Mouse (Mus musculus): ENCODE data around the gene H2-Ob.

H2-Ob gene

DNA sequence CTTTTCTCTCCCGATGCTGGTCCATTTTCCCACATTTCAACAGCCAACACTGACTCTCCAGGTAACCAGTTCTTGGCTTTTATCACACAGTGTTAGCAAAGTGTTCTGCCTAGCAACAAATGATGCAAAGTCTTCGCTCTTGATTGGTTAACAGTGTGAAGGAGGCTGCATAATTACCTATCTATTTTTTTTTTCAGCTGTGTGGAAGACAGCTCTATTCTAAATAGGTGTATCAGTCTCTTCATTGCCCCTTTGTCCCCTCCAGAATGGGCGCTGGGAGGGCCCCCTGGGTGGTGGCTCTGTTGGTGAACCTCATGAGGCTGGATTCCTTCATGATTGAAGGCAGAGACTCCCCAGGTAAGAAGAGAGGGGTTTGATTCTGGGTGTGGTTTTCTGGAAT is at the start of gene H2-Ob:
TSS of gene H2-Ob (plus strand) at position 198 of the 400 bp plus-strand sequence.
- no peak for DNase-seq

DNA sequence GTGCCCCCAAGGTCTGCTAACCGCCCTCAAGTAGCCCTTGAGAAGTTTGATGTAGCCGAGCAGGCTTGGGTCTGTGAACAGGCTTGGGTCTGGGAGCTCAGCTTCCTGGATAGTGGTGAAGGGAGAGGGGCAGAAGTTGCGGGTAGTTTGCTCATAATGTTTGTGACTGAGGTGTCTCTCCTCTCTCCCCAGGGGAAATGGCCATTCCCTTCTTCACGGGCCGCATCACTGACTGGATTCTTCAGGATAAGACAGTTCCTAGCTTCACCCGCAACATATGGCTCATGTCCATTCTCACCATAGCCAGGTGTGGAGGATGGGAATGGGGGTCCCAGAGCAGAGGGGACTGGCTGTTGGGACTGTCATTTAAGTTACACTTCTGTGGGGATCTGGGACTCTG is 49.7 kb upstream of the H2-Ob start:
- no peak for DNase-seq

DNA sequence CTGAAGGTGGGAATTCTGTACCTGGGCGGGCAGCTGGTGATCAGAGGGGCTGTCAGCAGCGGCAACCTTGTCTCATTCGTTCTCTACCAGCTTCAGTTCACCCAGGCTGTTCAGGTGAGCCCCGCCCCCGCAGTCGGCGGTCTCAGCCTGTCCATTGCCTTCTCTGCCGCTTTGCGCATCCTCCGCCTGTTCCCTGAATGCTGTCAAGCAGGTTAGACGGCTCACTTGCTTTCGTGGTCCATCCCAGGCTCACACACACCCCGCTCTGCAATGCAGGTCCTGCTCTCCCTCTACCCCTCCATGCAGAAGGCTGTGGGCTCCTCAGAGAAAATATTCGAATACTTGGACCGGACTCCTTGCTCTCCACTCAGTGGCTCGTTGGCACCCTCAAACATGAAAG is 45.9 kb upstream of the H2-Ob start:
- no peak for DNase-seq

DNA sequence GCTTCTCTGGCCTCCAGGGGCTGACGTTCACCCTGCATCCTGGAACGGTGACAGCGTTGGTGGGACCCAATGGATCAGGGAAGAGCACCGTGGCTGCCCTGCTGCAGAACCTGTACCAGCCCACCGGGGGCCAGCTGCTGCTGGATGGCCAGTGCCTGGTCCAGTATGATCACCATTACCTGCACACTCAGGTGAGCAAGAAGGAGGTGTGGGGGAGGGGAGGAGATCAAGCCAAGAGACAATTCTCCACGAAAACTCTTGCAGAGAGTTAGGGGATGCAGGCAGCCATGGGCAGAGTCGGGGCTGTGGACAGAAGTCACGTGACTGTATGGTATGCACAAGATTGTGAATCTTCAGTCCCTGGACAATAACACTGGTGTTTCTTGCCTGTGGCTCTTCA is 45.2 kb upstream of the H2-Ob start:
- DNase-seq, result no peak

DNA sequence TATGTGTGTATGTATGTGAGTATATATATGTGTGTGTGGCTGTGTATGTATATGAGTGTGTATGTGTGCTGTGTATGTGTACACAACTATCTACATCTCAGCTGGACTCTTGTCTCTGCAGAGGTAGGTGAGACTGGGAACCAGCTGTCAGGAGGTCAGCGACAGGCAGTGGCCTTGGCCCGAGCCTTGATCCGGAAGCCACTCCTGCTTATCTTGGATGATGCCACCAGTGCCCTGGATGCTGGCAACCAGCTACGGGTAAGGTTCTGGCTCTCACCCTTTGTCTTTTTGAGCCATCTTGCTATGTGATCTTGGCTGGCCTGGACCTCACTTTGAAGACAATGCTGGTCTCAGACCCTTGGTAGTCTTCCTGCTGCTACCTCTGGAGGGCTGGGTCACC is 44.0 kb upstream of the H2-Ob start:
- no peak for DNase-seq

DNA sequence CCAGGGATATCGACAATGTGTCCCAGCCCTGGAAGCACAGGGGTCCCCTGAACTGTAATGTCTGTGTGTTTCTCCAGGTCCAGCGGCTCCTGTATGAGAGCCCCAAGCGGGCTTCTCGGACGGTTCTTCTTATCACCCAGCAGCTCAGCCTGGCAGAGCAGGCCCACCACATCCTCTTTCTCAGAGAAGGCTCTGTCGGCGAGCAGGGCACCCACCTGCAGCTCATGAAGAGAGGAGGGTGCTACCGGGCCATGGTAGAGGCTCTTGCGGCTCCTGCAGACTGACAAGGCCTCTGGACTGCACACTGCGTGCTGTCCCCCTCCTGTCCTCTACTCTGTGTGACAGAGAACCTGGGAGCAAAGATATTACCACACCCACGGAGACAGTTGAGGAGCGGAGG is 42.2 kb upstream of the H2-Ob start:
- no peak for DNase-seq

DNA sequence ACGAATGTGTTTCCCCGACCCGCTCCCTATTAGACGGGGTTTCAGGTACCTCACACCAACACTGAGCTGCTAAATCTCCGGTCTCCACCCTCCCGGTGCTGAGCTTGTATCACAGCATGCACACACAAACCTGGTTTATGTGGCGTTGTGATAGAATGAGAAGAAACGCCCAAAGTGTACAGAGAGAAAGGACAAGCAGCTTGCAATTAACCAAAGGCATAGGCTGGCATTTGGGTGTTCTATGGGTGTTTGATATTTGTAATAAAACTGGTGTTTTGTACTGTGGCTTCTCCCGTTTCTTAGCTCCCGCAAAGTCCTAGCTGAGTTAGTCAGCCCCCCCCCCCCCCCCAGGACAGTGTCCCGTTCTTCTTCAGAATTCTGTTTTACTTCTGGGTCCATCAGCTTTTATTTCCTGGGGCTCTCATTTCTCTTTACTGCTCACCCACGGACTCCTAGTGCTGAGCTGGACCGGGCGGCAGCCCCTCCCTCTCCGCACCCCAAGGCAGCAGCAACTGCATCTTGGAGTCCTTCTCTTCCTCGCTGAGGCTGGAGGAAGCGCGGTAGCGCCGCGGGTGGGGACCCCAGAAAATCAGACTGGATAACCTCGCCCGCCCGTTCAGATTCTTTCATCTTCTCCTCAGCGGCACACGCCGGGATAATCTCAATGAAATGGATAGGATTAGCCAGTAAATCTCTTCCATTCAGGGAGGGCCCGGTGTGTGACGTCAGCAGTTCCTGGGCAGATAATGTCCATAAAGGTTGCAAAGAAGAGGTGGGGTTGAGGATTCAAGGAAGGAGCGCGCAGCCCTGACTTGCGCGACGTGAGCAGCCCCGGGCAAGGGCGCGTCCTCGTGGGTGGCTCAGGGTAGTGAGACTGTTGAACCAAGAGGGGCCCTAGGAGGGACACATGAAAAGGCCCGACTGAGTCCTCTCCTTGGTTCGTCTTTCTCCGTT is 41.5 kb upstream of the H2-Ob start, which contains the start of gene Psmb8:
TSS of gene Psmb8 (plus strand) at position 781 of the 954 bp plus-strand sequence.
- peak; percentile 78 for DNase-seq

DNA sequence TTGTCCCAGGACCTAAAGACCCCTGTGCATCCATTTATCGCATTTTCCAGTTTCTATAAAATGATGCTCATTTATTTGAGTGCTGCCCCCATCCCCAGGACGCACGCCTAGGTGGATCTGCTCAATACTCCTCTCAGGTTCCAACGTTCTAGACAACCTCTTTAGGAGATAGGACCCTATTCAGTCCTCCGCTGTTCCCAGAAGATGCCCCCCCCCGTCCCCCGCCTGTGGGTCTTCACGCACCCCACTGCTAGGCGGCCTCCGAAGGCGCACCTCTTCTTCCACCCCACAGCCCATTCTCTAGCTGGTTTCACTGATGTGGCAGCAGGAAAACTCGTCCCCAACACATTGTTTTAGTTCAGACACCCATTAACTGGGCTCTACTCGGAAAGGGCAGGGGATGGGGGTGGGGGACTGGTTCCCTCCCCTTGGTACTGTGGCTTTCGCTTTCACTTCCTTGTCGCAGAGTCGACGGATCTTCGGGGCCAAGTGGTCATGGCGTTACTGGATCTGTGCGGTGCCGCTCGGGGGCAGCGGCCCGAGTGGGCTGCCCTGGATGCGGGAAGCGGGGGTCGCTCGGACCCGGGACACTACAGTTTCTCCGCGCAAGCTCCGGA is 40.7 kb upstream of the H2-Ob start:
- no peak for DNase-seq

DNA sequence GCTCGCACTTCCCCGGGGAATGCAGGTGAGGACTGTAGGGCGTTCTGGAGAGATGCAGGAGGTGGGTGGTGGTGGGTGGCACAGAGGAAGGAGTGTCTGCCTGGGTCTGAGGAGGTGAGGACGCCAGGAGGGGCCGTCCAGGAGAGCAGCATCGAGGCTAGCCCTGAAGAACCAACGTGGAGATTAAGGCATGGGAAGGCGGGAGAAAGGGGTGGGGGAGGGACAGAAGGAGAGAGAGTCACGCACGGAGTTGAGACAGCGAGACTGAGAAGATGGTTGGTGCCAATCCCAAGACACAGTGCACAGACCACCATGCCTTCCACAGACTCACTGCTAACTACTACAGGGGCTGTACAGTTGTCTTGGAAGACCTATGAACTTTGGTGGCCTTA is 40.2 kb upstream of the H2-Ob start:
- no peak for DNase-seq

DNA sequence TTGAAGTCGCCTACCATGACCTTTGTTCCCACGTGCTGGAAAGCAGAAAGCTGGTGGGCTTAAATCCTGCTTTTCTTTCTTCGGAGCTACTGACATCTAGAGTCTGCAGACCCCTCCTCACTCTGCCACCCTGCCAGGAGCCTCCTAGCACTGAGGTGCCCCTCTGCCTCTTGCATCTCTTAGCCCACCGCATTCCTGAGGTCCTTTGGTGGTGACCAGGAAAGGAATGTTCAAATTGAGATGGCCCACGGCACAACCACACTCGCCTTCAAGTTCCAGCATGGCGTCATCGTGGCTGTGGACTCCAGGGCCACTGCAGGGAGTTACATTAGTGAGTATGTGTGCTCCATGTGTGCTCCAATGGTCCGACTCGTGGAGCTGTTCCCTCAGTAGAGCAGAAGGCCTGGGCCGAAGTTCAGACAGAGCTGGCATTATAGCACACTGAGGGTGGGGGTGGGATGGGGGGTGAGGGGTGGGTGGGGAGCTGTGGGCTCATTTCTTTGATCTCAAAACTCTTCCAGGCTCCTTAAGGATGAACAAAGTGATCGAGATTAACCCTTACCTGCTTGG is 39.6 kb upstream of the H2-Ob start:
- DNase-seq, result no peak

DNA sequence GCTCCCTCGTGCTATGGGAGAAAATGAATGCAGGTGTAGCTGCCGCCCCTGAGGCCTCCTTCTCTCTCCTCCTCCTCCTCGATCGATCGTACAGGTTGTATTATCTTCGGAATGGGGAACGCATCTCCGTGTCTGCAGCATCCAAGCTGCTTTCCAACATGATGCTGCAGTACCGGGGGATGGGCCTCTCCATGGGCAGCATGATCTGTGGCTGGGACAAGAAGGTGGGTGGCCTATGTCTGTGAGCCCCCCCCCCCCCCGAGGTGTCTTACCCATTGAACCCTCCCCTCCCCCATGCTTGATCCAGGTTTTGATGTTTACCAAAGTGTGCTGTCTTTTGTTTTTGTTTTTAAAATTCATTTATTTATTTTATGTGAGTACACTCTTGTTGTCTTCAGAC is 38.7 kb upstream of the H2-Ob start:
- DNase-seq, result no peak

DNA sequence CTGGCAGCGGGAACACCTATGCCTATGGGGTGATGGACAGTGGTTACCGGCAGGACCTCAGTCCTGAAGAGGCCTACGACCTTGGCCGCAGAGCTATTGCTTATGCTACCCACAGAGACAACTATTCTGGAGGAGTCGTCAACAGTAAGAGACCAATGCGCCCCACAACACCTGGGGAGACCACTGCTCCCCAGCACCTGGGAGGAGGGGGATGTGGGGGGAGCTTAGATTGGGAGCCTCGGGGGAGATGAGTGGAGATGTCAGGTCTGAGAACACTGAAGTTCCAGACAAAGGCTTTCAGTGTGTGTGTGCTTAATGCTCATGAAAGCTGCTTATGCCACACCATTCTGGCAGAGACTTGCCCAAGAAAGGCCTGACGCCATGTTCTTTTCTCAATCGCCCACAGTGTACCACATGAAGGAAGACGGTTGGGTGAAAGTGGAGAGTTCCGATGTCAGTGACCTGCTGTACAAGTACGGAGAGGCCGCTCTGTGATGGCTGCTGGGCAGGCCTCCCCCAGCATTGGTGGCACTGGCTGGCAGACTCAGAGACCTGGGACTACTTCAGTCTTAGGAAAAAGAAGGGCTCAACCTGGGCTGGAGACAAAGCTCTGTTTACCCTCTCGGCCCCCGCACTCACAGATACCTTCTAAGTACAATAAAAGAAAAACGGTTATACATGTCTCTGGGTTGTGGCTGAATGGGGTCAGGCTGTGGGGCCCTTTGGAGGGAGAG is 37.8 kb upstream of the H2-Ob start:
- DNase-seq, result no peak

DNA sequence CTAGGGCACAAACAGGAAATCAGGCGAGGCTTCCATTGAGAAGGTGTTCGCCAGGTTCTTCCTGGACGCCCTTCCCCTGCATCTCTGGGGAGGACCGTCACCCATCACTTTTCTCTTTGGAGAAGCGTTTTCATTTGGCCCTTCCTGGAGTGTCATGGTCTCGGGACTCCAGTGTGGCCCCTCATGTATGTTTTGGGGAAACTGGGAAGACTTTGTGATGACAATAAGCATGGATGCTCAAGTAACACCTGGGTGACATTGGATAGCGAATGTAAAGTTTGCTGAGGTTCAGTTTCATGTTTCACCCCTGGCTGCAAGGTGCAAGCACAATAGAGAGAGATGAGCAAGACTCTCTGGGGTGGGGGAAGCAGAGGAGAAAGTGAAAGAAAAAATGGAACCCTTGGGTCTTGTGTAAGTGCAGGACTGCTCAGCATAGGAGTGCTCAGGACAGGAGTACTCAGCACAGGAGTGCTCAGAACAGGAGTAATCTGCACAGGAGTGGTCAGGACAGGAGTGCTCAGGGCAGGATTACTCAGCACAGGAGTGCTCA is 37.1 kb upstream of the H2-Ob start:
- no peak for DNase-seq

DNA sequence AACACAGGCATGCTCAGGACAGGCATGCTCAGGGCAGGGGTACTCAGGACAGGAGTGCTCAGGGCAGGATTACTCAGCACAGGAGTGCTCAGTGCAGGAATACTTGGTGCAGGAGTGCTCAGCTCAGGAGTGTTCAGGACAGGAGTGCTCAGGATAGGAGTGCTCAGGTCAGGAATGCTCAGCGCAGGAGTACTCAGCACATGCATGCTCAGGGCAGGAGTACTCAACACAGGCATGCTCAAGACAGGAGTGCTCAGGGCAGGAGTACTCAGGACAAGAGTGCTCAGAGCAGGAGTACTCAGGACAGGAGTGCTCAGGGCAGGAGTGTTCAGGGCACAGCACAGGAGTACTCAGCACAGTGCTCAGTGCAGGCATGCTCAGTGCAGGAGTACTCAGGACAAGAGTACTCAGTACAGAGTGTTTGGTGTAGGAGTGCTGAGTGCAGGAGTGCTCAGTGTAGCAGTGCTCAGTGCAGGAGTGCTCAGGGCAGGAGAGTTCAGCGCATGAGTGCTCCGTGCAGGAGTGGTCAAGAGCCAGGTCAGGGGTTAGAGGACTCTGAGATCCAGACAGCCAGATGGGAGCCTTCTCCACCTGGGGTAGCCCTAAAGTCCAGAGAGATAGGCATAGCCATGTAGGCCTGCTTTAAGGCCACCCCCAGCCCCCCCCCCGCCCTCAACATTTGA is 35.8 kb upstream of the H2-Ob start:
- DNase-seq, result no peak

DNA sequence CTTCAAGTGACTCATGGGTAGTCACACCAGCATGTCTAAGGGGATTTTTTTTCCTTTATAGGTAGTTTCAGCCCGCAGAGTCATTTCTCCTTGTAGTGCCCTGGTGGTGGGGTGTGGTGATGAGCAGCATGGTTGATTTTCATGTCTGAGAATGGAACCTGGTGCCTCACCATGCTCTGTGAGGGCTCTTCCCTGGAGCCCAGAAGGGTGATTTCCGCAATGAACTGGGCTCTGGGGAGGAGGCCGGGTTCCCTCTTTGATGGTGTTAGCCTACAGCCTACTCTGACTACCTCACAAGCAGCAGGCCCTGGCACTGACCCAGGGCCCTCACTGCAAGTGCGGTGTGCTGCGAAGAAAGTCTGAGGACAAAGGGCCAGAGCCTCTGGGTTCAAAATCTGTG is 35.3 kb upstream of the H2-Ob start, which contains the start of gene Tap2:
TSS of gene Tap2 (plus strand) at position 84 of the 400 bp plus-strand sequence.
- no peak for DNase-seq

DNA sequence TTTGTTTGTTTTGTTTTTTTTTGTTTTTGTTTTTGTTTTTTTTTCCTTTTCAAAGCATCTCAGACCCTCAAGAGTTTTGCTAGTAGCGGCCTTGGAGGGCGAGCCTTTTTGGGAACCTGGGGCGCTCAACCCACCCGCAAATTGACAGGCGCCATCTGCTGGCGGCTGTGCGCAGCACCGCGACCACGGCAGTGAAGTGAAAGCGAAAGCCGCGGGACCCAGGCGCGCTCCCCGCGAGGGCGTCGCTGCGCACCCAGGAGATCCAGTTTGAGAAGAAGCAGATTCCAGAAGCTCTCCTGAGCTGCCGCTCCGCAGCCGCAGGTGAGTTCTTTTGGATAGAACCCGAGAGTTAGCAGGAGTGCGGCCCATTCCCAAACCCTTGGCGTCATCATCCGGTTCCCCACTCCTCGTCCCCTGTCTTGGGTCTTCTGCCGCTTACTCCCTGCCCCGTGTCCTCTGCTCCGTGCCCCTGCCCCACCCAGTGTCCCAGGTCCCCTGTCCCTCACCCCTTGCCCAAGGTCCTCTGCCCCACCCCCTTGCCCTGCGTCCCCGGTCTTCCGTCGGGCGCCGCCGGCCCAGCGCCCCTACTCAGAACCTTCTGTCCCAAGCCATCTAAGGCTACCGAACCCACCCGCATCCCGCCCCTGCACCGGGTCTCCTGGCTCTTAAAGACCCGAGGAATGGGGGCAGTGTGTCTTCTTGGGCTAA is 34.2 kb upstream of the H2-Ob start:
- peak; percentile 87 for DNase-seq

DNA sequence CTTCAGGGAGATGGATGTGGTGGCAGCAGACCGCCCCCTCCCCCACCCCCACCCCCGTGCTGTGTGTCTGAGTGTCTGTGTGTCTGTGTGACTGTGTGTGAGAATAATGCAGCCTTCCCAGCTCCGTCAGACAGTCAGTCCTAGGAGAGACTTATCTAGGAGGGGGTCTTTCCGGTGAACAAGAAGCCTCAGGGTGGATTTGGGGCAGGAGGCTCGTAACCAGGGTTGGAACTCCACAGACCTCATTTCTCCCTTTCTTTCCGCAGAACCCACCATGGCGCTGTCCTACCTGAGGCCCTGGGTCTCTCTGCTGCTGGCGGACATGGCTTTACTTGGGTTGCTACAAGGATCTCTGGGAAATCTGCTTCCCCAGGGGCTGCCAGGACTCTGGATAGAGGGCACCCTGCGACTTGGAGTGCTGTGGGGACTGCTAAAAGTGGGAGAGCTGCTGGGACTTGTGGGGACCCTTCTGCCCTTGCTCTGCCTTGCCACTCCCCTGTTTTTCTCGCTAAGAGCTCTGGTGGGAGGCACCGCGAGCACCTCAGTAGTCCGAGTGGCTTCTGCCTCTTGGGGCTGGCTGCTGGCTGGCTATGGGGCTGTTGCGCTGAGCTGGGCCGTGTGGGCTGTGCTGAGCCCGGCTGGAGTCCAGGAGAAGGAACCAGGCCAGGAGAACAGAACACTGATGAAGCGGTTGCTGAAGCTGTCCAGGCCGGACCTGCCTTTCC is 33.5 kb upstream of the H2-Ob start:
- DNase-seq, result no peak

DNA sequence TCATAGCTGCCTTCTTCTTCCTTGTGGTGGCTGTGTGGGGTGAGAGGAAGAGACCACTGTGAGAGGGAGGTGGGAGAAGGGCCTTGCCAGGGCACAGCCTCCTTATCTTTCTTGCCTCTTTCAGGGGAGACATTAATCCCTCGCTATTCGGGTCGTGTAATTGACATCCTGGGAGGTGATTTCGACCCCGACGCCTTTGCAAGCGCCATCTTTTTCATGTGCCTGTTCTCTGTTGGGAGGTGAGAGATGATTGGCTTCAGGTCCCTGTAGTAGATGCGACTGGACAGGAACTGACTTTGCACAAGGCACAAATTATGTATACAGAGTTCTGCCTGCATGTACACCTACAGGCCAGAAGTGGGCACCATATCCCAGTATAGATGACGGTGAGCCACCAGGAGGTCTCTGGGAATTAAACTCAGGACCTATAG is 32.9 kb upstream of the H2-Ob start:
- no peak for DNase-seq

DNA sequence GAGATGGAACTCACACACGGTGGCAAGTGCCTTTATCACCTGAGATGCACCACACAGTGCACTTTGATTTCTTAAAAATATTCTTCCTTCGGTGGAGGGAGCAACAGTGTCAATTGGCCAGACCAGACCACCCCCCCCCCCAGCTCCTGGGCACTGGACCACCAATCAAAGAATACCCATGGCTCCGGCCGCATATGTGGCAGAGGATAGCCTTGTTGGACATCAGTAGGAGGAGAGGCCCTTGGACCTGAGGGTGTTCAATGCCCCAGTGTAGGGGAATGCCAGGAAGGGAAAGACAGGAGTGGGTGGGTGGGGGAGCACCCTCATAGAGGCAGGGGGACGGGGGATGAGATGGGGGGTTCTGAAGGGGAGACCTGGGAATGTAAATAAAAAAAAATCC is 32.0 kb upstream of the H2-Ob start:
- no peak for DNase-seq

DNA sequence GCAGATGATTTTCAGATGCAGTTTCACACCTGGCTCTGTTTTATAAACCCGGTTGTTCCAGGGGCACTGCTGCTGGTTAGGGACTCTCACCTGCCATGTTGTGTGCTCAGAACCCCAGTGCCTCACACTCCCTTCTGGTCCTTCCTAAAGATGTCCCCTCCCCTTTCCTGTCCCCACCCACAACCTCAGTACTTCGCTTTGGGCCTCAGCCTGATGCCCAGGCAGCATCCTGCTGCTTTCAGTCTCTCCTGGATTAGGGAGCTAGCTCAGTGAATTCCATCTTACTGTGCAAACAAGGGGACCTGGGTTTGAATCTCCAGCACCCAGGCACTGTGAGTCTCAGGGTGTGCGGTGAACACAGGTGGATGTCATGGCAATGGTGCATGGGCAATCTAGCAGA is 31.2 kb upstream of the H2-Ob start:
- no peak for DNase-seq

DNA sequence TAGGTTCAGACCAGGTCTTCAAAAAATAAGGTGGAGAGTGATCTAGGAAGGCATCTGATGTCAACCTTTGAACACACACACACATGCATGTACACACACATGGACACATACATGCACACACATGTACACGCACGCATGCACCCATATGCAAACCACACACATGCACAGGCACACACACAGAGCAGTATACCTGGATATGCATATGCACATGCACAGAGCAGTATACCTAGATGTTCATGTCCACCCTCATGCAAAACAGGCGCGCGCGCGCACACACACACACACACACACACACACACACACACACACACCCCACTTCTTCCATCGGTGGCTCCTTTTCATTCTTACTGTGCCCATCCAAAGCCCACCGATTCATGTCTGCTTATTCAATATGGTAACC is 30.8 kb upstream of the H2-Ob start:
- no peak for DNase-seq

Measured in right cerebral cortex, postnatal 4 days (tissue).